Mouse (Mus musculus) gastrocnemius, adult 2 months (tissue): ENCODE results near the gene Pgm2l1. TPM values are rescaled to one million over a fixed set of nuclear protein-coding genes. Genes with fewer than 3 reads are reported as not detected.
A peak's percentile ranks its signal among the peaks of the same experiment; 100 is the strongest.

Experiments used
- DNase-seq: peaks from one replicate; pipeline ENCODE4 v3.0.0; 2022
- H3K27ac ChIP-seq: fragments of 200-600 bp; 2 replicates; pipeline ENCODE4 v1.8.1; 2022; ENCODE audit warnings: mild to moderate bottlenecking
- H3K4me3 ChIP-seq: fragments of 200-600 bp; 2 replicates; pipeline ENCODE4 v1.8.1; 2022; ENCODE audit warnings: mild to moderate bottlenecking, moderate library complexity
- CTCF ChIP-seq: fragments of 200-600 bp; IDR thresholded peaks from 2 replicates; pipeline ENCODE4 v1.8.1; 2022; ENCODE audit warnings: antibody characterized with exemption, mild to moderate bottlenecking, moderate library complexity
- intact Hi-C: fragments of 180-260 bp; cut with DNase I; formaldehyde crosslinking; loops from one replicate; pipeline ENCODE4 v1.15.1; 2025
- total RNA-seq, 2 experiments: library from RNA; stranded (reverse); gene quantifications; 2 replicates each; pipeline ENCODE4 v1.2.3; 2021

Gene Pgm2l1
- total RNA-seq, 2 experiments from 2014 or later, result 16.0 to 19.3 TPM

- H3K27ac ChIP-seq, result no peak overlapping the region
- TF ChIP-seq CTCF, result no peak
- intact Hi-C loops, result no loop called here
- no peak for DNase-seq
- no peak overlapping the region for H3K4me3 ChIP-seq
Measured at GRCm38 (mm10) chr7:100309679-100310078, 82.5 kb downstream of the Pgm2l1 start.

- intact Hi-C loops, result no loop called here
- no peak overlapping the region for H3K4me3 ChIP-seq
- no peak overlapping the region for H3K27ac ChIP-seq
- TF ChIP-seq CTCF, result no peak
- no peak for DNase-seq
Measured at GRCm38 (mm10) chr7:100310290-100310689, 83.1 kb downstream of the Pgm2l1 start.

- Histone ChIP-seq H3K27ac (no peak overlapping the region), H3K4me3 (no peak overlapping the region)
- no peak for TF ChIP-seq CTCF
- no peak for DNase-seq
- intact Hi-C loops, result no loop called here
Measured at GRCm38 (mm10) chr7:100312716-100313115, 85.5 kb downstream of the Pgm2l1 start.

- intact Hi-C loops, result no loop called here
- Histone ChIP-seq H3K27ac (no peak overlapping the region), H3K4me3 (no peak overlapping the region)
- DNase-seq, result no peak
- TF ChIP-seq CTCF, result no peak
Measured at GRCm38 (mm10) chr7:100316924-100317323, 89.7 kb downstream of the Pgm2l1 start.

GRCm38 (mm10) chr7:100317534-100317933 is 90.3 kb downstream of the Pgm2l1 start:
- intact Hi-C loops, result no loop called here
- H3K27ac ChIP-seq, result no peak overlapping the region
- DNase-seq, result no peak
- no peak for TF ChIP-seq CTCF
- no peak overlapping the region for H3K4me3 ChIP-seq

GRCm38 (mm10) chr7:100323721-100324120 is 96.5 kb downstream of the Pgm2l1 start:
- no peak overlapping the region for H3K27ac ChIP-seq
- no peak for DNase-seq
- intact Hi-C loops, result loop anchor here (2.0 kb wide), 1 partner anchor 45 kb away; no protein-coding TSS in a partner anchor
- H3K4me3 ChIP-seq, result no peak overlapping the region
- TF ChIP-seq CTCF, result no peak

- intact Hi-C loops, result loop anchor here (2.0 kb wide), 1 partner anchor 47 kb away; no protein-coding TSS in a partner anchor
- Histone ChIP-seq H3K4me3 (no peak overlapping the region), H3K27ac (no peak overlapping the region)
- peak; percentile 54 for DNase-seq
- TF ChIP-seq CTCF, result peak; percentile 82
Measured at GRCm38 (mm10) chr7:100325482-100325881, 98.3 kb downstream of the Pgm2l1 start.

GRCm38 (mm10) chr7:100327514-100327913 is 100.3 kb downstream of the Pgm2l1 start:
- Histone ChIP-seq H3K27ac (no peak overlapping the region), H3K4me3 (no peak overlapping the region)
- DNase-seq, result no peak
- no peak for TF ChIP-seq CTCF
- intact Hi-C loops, result no loop called here

Other genes starting within 250 kb of the Pgm2l1 start
- gene Rnf169, start 246.9 kb upstream of the Pgm2l1 start, total RNA-seq, result 1 to 10 TPM; 8.1 to 10.0 TPM
- 1 to 10 TPM; 2.0 to 3.2 TPM for gene Chrdl2, start 221.2 kb upstream of the Pgm2l1 start, total RNA-seq
- 1 to 10 TPM; 5.6 to 6.3 TPM for gene Pold3, start 105.8 kb upstream of the Pgm2l1 start, total RNA-seq
- gene Lipt2, start 68.1 kb upstream of the Pgm2l1 start, total RNA-seq, result 1 to 10 TPM; 4.7 to 5.3 TPM
- gene Kcne3, start 50.9 kb upstream of the Pgm2l1 start, total RNA-seq, result under 1 TPM in 1 of 2 experiments, not detected in 1; 0.59 TPM
- gene P4ha3, start 58.1 kb downstream of the Pgm2l1 start, total RNA-seq, result under 1 TPM in 1 of 2 experiments, not detected in 1; 0.20 TPM
- gene C2cd3, start 144.8 kb downstream of the Pgm2l1 start, total RNA-seq, result 1 to 10 TPM; 4.8 to 7.2 TPM
- gene Ppme1, start 144.9 kb downstream of the Pgm2l1 start, total RNA-seq, result 10 to 100 TPM; 25.1 to 26.6 TPM
- 100 to 1,000 TPM; 141 to 174 TPM for gene Ucp3, start 245.6 kb downstream of the Pgm2l1 start, total RNA-seq